Mouse (Mus musculus) CD4-positive naive resting alpha-beta T cell, adult 76 days (primary cell): ENCODE data around the gene Drc7. TPM values are rescaled to one million over a fixed set of nuclear protein-coding genes. Genes with fewer than 3 reads are reported as not detected.

Source experiments
- total RNA-seq: library from RNA; stranded (reverse); gene quantifications from one replicate; pipeline ENCODE4 v1.2.4, GENCODE M21; 2023

Drc7 gene
- total RNA-seq, result not detected

DNA sequence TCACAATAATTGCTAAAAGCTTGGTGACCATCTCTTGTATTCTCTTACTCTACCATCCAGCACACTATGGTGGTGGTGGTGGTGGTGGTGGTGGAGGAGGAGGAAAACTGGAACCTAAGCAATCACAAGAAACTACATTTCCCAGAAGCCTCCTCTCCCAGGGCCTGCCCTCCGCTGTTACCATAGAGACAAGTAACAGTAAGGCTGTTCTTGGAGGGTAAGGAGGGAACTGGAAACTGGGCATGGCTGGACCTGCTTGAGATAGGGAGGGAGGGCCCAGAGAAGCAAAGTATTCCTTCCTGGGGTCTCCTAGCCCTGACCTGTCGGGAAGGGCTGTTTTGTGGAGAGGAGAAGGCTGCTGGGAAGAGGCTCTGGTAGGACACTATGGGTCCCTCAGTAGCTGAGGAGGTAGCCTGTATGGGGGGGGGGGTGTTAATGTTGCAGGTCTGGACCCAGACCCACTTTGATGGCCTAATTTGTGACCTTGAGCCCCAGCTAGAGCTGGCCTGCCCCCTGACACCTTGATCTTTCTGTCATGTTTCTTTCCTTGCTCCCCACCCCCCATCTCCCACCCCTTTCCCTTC, at the start of gene Drc7:
TSS of gene Drc7 (plus strand) at position 177 of the 584 bp plus-strand sequence.

DNA sequence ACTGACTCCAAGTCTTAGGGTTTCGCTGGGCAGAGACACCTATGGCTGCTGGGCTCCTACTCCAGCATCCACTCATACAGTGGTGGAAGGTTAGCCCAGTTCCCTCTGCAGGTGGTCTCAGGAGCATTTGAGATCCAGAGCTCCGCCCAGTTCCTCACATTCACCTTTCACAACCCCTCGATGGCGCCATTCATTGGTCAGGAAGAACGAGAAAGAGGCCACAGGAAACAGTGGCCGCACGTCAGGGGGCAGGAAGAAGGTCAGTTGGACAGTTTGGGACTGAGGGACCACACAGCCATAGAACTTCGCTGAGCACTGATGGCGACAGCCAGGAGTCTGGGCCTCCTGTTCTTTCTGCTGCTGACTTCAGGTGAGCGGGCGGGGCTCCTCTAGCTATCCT, 37.5 kb upstream of the Drc7 start, which contains the start of gene Adgrg3:
TSS of gene Adgrg3 (plus strand) at position 242 of the 400 bp plus-strand sequence.

DNA sequence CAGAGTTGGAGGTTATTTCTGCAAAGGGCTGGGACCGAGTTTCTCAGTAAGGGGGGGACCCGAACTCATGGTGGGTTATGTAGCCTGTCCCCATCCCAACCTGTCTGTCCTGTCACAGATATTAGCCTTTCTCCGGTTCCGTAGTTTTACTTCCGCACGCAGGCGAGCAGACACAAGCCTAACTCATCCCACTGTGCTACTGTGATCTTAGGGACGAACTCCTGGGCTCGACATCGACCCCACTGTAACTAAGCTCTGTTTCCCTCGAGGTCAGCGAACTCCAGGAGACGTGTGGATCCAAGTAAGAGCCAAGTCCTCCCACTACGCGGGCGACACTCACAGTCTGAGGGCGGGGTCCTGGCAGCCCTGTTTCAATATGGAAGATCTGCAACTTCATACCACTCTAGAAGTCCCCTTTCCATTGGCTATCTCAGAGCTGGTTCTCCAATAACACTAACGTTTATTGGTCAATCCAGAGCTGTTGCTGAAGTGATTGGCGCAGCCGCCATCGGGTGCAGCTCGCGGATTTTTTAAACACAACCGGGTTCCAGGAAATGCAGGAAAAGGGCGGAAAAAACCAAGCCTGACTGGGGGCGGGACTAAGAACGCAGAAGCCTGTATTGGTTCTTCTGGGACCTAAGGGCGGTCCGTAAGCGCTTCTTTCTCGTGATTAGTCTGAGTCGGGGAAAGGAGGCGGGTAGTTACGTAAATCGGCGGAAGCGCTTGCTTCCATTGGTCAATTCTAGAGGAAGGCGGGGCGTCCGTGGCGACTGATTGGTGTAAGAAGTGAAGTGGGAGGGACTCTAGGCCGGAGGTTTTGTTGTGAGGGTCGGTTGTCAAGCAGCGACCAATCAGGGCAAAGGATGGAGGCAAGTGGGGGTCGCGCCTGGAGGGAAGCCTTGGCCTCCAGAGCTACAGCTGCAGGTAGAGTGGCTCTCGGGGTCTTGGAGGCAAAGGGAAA, 25.8 kb downstream of the Drc7 start, which contains the start of gene Katnb1:
TSS of gene Katnb1 (plus strand) at position 806 of the 961 bp plus-strand sequence.

Other genes with a start within 250 kb of the Drc7 start
- gene Ccl17, start 244.7 kb upstream of the Drc7 start, total RNA-seq, result not detected
- 36.1 TPM for gene Coq9, start 216.8 kb upstream of the Drc7 start, total RNA-seq
- gene Ciapin1, start 216.7 kb upstream of the Drc7 start, total RNA-seq, result 50.1 TPM
- gene Polr2c, start 197.7 kb upstream of the Drc7 start, total RNA-seq, result 56.7 TPM
- 1.5 TPM for gene Dok4, start 178.8 kb upstream of the Drc7 start, total RNA-seq
- gene Ccdc102a, start 137.0 kb upstream of the Drc7 start, total RNA-seq, result 1.6 TPM
- 1.9 TPM for gene Adgrg5, start 131.4 kb upstream of the Drc7 start, total RNA-seq
- gene Adgrg1, start 80.4 kb upstream of the Drc7 start, total RNA-seq, result 4.4 TPM
- gene Adgrg3, start 37.4 kb upstream of the Drc7 start, total RNA-seq, result 5.5 TPM
- 10.6 TPM for gene Katnb1, start 26.1 kb downstream of the Drc7 start, total RNA-seq
- gene Kifc3, start 147.7 kb downstream of the Drc7 start, total RNA-seq, result 7.6 TPM